Mouse (Mus musculus): ENCODE data around the gene Cntnap2.

The Cntnap2 gene

DNA sequence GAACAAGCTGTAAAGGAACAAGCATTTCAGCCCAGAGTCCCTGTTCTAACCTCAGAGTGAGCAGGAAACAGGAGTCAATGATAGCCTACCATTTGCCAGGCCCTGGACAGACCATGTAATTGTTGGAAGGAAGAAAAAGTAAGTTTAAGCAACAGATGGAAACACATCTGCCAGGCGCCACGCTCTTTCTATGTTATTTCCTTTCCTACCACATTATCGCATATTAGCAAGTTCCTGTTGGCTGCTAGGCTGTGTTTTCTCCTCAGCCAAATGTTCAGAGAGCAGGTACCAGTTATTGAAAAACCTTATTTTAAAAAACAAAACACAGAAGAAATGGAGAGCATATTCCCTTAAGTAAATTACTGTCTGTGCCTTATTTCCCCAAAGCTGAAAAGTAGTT lies 1646.8 kb downstream of the Cntnap2 start:
- peak; percentile 9 to 22 for DNase-seq

DNA sequence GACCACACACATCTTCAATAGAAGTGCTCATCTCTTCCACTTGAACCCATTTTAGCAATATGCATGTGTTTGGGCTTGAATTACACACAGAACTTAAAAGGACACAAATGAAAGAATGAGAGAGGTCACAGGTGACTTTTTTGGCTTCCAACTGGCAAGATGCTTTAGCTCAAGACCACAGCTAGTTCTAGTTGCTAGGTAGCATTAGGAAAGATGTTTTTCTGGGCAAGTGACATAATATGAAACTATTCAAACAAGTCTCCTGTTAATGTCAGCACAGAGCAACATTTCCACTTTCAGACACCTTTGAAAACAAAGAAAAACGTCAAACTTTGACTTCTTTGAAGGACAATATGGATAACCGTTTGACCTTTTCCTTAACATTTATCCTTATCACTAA lies 1657.4 kb downstream of the Cntnap2 start:
- DNase-seq = no peak

- no peak for DNase-seq
Measured at GRCm38 (mm10) chr6:46733794-46734193, 1674.6 kb downstream of the Cntnap2 start.

DNA sequence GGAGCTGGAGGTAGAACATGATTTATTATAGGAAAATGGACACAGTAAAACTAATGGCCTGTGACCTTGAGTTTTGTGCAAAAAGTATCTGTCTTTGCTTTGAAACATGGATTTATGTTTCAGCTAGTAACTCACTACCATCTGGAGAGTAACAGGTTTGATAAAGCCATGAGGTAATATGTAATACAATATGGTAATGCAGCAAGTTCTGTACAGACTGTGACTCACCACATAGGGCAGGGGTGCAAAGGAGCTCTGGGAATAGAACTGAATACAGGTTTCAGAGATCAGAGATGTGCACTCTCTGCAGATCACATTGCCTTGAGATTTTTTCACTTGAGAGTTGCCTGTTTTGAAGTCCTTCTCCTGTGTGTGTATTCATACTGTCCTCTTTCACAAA lies 1689.3 kb downstream of the Cntnap2 start:
- no peak for DNase-seq

DNA sequence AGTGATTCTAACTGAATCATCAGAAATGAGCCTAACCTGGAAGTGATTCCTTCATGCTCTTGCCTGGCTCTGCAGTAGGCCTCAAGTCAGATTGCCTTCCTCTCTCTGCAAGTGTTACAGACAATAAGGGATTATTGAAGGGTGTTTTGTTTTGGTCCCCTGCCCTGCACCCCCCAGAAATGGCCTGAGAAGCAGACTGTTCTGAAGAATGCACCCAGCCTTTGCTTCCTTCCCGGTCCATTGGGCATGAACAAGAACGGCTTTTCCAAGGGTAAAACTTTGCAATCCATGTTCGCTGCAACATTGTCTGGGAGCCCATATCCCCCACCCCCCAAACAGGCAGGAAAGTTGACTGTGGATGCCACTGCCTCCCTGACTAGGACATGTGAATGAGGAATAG lies 1704.3 kb downstream of the Cntnap2 start:
- no peak for DNase-seq

DNA sequence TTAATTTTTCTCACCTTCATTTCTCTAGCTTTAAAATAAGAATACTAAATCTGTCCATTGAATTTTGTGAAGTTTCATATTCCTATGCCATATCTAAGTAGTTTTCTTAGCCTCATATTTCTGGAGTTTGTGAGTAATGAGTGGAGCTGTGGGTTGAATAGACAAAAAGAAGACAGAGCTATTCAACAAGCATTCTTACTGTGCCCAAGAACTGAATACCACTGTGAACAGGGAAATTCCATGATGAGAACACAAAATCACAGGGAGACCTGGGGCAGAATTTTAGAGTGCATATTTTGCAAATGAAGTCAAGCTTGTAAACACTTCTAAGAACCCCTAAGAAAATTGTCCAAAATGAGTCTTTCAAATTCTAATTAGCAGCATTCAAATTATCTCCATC lies 1715.4 kb downstream of the Cntnap2 start:
- no peak for DNase-seq

- DNase-seq = no peak
Measured at GRCm38 (mm10) chr6:46802264-46803110, 1743.3 kb downstream of the Cntnap2 start.

DNA sequence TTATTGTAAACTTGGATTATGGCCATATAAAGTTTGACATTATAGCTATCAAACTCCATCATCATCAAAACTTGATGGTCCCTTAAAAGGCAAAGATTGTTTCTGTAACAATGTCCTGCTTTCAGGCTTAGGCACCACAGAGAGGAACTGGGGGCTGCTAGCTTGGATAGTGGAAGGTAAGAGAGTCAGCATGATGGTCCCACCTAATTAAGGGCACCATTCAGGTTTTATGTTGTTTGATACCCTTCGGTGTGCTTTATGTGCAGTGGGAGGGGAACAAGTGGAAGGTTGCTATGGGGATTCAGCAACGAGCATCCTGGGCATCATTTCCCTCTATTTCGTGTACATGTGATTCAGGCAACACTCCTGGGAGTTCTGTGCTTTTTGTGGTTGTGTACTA lies 1797.5 kb downstream of the Cntnap2 start:
- no peak for DNase-seq

DNA sequence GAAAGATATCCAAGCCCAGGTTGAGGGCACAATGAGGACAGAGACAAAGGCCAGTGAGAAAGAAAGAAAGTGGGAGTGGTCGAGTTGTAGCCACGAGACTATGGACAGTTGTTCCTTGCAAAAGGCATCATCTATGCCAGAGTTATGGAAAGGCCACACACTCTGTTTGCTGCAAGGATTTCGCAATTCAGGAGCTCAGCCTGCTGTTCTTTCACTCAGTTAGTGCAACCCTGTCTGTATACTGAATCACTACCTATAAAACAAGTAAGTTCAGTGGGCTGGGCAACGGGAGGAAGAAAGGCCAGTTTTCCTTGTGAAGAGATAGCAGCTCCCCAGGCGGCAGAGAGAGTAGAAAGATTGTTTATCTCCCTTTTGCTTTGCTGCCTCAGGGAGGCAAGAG lies 1801.9 kb downstream of the Cntnap2 start:
- no peak for DNase-seq

- DNase-seq = no peak
Measured at GRCm38 (mm10) chr6:46866317-46866716, 1807.2 kb downstream of the Cntnap2 start.

DNA sequence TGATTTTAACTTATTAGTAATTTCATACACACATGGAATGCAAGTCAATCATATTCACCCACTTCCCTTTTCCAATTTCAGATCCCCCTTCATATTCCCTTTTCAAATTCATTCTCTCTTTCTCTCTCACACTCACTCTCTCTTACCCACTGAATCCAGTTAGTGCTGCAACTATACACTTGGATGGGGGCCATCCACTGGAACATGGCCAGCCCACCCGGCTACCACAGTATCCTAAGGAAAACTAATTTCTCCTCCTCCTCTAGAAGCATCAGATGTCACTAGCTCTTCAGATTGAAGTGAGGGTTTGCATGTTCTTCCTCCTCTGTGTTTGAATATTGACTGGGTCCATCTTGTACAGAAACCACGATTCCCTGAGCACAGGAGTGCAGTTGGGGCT lies 1827.1 kb downstream of the Cntnap2 start:
- DNase-seq = peak in 1 of 2 experiments; percentile 17

DNA sequence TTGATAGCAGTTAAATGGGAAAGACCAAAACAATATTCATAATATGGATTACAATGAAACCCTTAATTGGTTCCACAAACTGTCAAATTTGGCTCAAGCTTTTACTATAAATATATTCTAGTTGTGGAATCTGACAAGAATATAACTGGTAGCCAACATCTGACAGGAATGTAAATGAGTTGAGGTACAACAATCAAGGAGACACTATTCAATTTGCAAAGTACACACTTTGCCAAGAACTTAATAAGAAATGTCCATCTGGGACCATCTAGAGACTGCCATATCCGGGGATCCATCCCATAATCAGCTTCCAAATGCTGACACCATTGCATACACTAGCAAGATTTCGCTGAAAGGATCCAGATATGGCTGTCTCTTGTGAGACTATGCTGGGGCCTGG lies 1850.0 kb downstream of the Cntnap2 start:
- DNase-seq = no peak

DNA sequence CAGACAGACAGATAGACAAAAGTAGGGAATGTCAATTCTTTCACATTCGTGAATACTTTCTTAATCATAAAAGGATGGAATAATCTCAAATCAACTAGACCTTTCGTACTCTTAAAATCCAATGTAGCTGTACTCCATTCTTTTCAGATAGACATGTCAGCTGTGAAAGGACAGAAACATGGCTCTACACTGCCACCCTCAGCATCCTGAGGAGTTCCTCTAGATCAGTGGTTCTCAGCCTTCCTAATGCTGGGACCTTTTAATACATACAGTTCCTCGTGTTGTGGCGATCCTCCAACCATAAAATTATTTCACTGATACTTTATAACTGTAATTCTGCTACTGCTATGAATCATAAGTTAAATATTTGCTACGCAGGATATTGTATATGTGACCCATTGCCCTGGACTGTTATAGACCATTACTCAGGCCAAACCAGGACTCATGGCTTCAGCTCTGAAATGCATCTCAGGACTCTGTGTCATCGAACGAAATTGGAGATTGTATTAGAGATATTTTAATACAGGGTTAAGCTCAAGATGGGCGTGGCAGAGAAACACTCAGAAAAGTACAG lies 1859.6 kb downstream of the Cntnap2 start:
- peak; percentile 3 to 32 for DNase-seq

GRCm38 (mm10) chr6:46919973-46920372 lies 1860.8 kb downstream of the Cntnap2 start:
- no peak for DNase-seq

DNA sequence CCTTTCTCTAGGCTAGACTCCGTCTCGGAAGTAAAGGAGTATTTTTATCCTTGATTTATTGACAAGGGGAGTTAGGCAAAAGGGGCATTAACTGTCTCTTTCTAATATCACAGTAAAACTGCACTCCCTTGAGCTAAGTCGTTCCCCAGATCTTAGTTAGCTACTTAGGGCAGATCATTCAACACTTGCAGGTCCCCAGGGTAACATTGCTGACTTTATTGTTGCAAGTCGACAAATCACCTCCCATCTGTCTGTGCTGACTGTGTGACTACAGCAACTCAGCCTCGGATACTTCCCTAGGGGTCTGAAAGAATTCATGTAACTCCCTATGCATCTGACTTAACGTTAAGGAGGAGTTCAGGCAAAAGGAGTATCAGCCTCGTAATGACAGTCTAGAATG lies 1865.6 kb downstream of the Cntnap2 start:
- no peak for DNase-seq

DNA sequence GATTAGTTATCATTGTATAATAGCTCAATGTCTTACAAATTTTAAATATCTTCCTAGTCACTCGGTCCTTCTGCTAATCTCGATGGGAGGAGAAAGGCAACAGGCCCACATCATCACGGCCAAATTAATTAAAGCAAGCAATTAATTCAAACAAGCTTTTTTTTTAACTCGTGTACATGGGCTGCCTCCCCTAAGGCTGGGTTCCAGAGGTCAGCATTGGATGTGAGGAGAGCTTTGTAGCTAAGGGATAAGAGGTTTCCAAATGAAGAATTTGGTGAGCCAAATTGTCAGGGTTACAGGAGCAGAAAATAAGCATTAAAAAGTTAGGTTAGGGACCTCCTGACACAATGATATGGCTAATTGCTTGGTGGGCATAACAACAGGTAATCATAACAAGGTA lies 1886.5 kb downstream of the Cntnap2 start:
- DNase-seq = no peak

DNA sequence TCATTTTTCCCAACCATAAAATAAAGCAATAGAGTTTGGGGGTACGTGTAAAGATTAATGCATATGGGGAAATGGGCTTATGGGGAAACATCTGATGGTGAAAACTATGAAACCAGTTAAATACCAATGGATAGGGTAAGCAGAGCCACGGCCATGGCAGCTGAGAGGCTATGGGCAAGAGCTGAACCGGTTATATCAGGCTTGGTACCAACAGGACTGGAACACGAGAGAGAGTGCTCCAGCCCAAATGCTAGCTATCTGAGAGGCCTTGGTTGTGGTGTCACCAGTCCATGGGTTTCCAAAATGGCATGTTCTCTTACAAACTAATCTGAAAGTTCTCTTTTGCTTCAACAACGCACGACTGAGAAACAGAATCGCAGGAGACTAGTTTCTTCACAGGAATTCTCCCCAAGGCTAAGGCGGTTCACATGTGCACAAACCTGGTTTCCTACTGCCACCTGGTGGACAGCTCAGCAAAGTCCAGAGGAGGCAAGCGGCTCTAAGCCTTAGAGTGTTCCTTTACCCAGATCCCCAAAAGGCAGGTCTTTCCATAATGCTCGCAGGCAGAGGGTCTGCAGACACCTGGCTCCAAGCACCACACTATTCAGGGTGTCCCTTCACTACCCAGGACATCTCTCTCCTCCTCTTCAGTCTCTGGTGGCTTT lies 1902.0 kb downstream of the Cntnap2 start:
- DNase-seq = peak; percentile 78

DNA sequence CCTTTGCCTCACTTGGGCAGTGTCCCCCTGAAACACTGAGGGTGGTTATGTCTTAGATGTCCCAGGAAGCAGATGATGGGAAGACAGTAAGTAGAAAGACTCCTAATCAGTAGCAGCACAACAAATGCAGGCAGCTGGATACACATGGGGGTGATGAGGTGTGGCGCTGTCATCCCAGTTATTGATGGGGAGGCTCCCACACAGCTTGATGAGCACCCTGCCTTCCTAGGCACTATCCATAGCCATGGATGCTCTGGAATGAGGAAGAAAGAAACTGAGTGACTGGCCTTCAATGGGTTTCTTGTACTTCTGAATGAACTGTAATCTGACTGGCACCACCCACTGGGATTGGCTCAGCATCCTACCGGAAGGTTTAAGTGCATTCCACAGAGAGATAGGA lies 1904.1 kb downstream of the Cntnap2 start:
- no peak for DNase-seq

DNA sequence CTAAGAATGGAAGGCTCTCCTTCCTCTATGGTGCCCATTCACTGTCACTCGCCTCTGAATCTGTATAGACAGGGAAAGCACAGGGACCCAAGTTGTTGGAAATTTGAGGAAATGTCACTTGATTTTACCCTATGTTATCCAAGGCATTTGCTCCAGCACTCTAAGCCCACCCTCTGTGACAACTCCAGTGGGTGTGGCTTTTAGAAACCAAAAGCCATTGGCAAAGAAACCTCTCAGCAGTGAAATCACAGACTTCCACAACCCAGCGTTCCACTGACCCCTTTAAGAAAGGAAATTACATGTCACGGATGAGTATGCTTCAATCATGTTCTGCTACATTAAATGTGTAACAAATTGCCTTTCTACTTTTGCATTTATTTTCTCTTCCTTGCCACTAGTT lies 1904.5 kb downstream of the Cntnap2 start:
- no peak for DNase-seq

GRCm38 (mm10) chr6:46972640-46973039 lies 1913.5 kb downstream of the Cntnap2 start:
- peak; percentile 41 to 50 for DNase-seq

- DNase-seq = no peak
Measured at GRCm38 (mm10) chr6:46996010-46996602, 1936.9 kb downstream of the Cntnap2 start.

DNA sequence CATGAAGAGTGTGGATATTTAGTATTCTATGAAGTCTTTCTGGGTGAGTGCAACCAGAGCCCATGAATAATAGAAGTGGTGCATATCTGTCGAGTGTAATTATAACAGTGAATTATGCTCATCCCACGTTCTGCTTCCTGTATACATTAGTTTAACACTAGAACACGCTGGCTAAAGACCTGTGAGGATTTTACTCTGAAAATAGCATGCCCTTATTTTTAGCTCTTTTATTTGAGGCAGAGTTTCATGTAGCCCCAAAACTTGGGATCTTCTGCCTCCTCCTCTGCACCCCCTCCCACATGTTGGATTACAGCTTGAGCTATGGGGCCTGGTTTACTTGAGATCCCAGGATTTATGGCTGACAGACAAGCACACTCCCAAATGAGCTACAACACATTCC lies 1945.3 kb downstream of the Cntnap2 start:
- no peak for DNase-seq

GRCm38 (mm10) chr6:47012933-47013332 lies 1953.8 kb downstream of the Cntnap2 start:
- DNase-seq = no peak

GRCm38 (mm10) chr6:47013535-47013934 lies 1954.4 kb downstream of the Cntnap2 start:
- DNase-seq = peak; percentile 73 to 78
